Mouse (Mus musculus) monocyte, adult 5-6 weeks (primary cell): ENCODE results near the gene Rrm1. TPM values are rescaled to one million over a fixed set of nuclear protein-coding genes. Genes with fewer than 3 reads are reported as not detected.

ENCODE experiments used
- ATAC-seq: fragments of 153-309, 156-312 bp; replicated peaks from 2 replicates; pipeline ENCODE4 v1.8.0; 2017; ENCODE audit warnings: mild to moderate bottlenecking; ENCODE audit not compliant: low TSS enrichment, insufficient number of reproducible peaks, severe bottlenecking, poor library complexity, low FRiP score
- total RNA-seq: library from RNA; stranded (forward); fragments of 200-1000, 200-491, 200-594 nt; gene quantifications from 3 replicates; pipeline ENCODE4 v1.2.3, GENCODE M21; 2017

Gene Rrm1
- total RNA-seq, 1 experiment from 2014 or later = 39.1 TPM

GRCm38 (mm10) chr7:102512814-102513435 is 71.4 kb downstream of the Rrm1 start:
- peak; percentile 60 for ATAC-seq

GRCm38 (mm10) chr7:102514144-102514543 is 72.6 kb downstream of the Rrm1 start:
- ATAC-seq = no peak

- ATAC-seq = no peak
Observed at GRCm38 (mm10) chr7:102516261-102517050, 75.0 kb downstream of the Rrm1 start.

- no peak for ATAC-seq
Observed at GRCm38 (mm10) chr7:102517051-102517335, 75.5 kb downstream of the Rrm1 start.

Other genes starting within 250 kb of the Rrm1 start
- gene Nup98, start 231.5 kb upstream of the Rrm1 start, total RNA-seq = 67.0 to 71.8 TPM (median 71.7 TPM) in 3 replicates
- gene Pgap2, start 231.5 kb upstream of the Rrm1 start, total RNA-seq = 14.2 to 22.1 TPM (median 16.5 TPM) in 3 replicates
- gene Rhog, start 185.6 kb upstream of the Rrm1 start, total RNA-seq = 46.7 to 78.6 TPM (median 62.1 TPM) in 3 replicates
- 46.8 to 79.7 TPM (median 51.0 TPM) in 3 replicates for gene Stim1, start 173.9 kb upstream of the Rrm1 start, total RNA-seq
- gene Olfr543, start 40.0 kb downstream of the Rrm1 start, total RNA-seq = not detected in 3 replicates
- gene Olfr544, start 46.6 kb downstream of the Rrm1 start, total RNA-seq = not detected in 3 replicates
- gene Olfr545, start 57.9 kb downstream of the Rrm1 start, total RNA-seq = not detected in 3 replicates
- gene Olfr547, start 93.1 kb downstream of the Rrm1 start, total RNA-seq = not detected in 3 replicates
- not detected in 3 replicates for gene Olfr548-ps1, start 99.2 kb downstream of the Rrm1 start, total RNA-seq
- not detected in 3 replicates for gene Olfr549, start 108.2 kb downstream of the Rrm1 start, total RNA-seq
- gene Trim21, start 123.8 kb downstream of the Rrm1 start, total RNA-seq = 35.2 to 57.9 TPM (median 45.9 TPM) in 3 replicates
- not detected in 3 replicates for gene Olfr550, start 129.7 kb downstream of the Rrm1 start, total RNA-seq
- 0.76 TPM in 1 of 3 replicates, not detected in the others for gene Olfr551, start 150.2 kb downstream of the Rrm1 start, total RNA-seq
- not detected in 3 replicates for gene Olfr552, start 156.1 kb downstream of the Rrm1 start, total RNA-seq
- 0.43 TPM in 1 of 3 replicates, not detected in the others for gene Olfr553, start 176.5 kb downstream of the Rrm1 start, total RNA-seq
- gene Olfr554, start 196.7 kb downstream of the Rrm1 start, total RNA-seq = not detected in 3 replicates
- gene Olfr555, start 217.1 kb downstream of the Rrm1 start, total RNA-seq = not detected in 3 replicates
- not detected in 3 replicates for gene Olfr556, start 223.2 kb downstream of the Rrm1 start, total RNA-seq
- 4.6 to 15.2 TPM (median 9.5 TPM) in 3 replicates for gene Trim68, start 245.6 kb downstream of the Rrm1 start, total RNA-seq